Mouse (Mus musculus) stomach, embryonic 14.5 days (tissue): ENCODE results near the gene Crx. TPM values are rescaled to one million over a fixed set of nuclear protein-coding genes. Genes with fewer than 3 reads are reported as not detected.

ENCODE experiments used
- ATAC-seq: fragments of 200-750 bp; cut with Nextera tagmentation; 2 replicates; pipeline ENCODE4 v1.8.0; 2017; ENCODE audit warnings: low read depth, moderate TSS enrichment; ENCODE audit not compliant: insufficient number of reproducible peaks, insufficient read depth, low FRiP score
- H3K27ac ChIP-seq: fragments of 300-500 bp; sonication (generic); 2 replicates; pipeline ENCODE4 v1.5.1; 2014; ENCODE audit warnings: mild to moderate bottlenecking, low read length, moderate library complexity, mixed read lengths
- H3K27me3 ChIP-seq: fragments of 300-500 bp; sonication (generic); 2 replicates; pipeline ENCODE4 v1.6.1; 2014; ENCODE audit warnings: low read length, control low read depth, mixed read lengths; ENCODE audit not compliant: control insufficient read depth, insufficient read depth
- H3K36me3 ChIP-seq: fragments of 300-500 bp; sonication (generic); 2 replicates; pipeline ENCODE4 v1.6.1; 2014; ENCODE audit warnings: mild to moderate bottlenecking, control low read depth, low read length, moderate library complexity, mixed read lengths; ENCODE audit not compliant: control insufficient read depth, insufficient read depth
- H3K4me1 ChIP-seq: fragments of 300-500 bp; sonication (generic); 2 replicates; pipeline ENCODE4 v1.6.1; 2014; ENCODE audit warnings: low read length, control low read depth, mixed read lengths; ENCODE audit not compliant: control insufficient read depth, insufficient read depth
- H3K4me2 ChIP-seq: fragments of 300-500 bp; sonication (generic); replicated peaks from 2 replicates; pipeline ENCODE4 v1.6.1; 2014; ENCODE audit warnings: low read depth, low read length, control low read depth
- H3K4me3 ChIP-seq: fragments of 300-500 bp; sonication (generic); 2 replicates; pipeline ENCODE4 v1.5.1; 2014; ENCODE audit warnings: low read depth, low read length, control low read depth
- H3K9ac ChIP-seq: fragments of 300-500 bp; sonication (generic); replicated peaks from 2 replicates; pipeline ENCODE4 v1.6.1; 2014; ENCODE audit warnings: low read depth, mild to moderate bottlenecking, control low read depth, low read length, moderate library complexity, mixed read lengths
- H3K9me3 ChIP-seq: fragments of 300-500 bp; sonication (generic); 2 replicates; pipeline ENCODE4 v1.6.1; 2016; ENCODE audit warnings: low read depth, low read length, control low read depth; ENCODE audit not compliant: control insufficient read depth
- WGBS: fragments of 180-500 bp; shearing (Covaris S2); extraction: QIAGEN DNeasy Blood & Tissue Kit; methylation state at CpG from one replicate; pipeline ENCODE4 v1.1.7; 2014; 5-methylcytosine and 5-hydroxymethylcytosine counted together
- polyA plus RNA-seq: library from polyadenylated mRNA; unstranded; fragments of >200 nt; fragmentation: Nextera tagmentation; extraction: Ambion mirVana; gene quantifications from 2 replicates; pipeline ENCODE4 v1.2.1, GENCODE M21; 2014

Crx gene
- polyA plus RNA-seq, 1 experiment from 2014 or later = not detected

GRCm38 (mm10) chr7:15901366-15902048 lies 21.7 kb upstream of the Crx start:
- WGBS = 75% methylated on average over 9 of the region's 9 CpGs
- ATAC-seq = no peak
- Histone ChIP-seq H3K27ac (no peak overlapping the region), H3K36me3 (no peaks in the 10 kb centered on the region), H3K4me1 (no peaks in the 10 kb centered on the region), H3K9ac (no peak overlapping the region), H3K9me3 (no peaks in the 10 kb centered on the region), H3K4me3 (no peak overlapping the region), H3K27me3 (no peaks in the 10 kb centered on the region), H3K4me2 (no peak overlapping the region)

DNA sequence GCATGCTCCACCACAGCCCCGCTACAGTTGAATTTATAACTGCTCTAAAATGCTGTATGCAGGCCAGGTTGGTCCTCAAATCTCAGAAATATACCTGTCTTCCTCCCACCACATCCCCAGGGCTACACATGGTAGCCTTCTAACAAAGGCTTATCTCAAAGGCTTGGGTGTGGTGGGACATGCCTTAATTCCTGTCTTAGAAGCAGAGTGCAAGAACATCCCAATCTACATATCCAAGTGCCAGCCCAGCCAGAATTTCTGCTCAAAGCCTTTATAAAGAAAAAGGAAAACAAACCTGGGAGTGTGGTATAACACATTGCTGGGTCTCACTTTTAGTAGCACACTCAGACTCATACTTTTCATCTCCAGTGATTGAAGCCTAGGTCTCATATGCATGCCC lies 14.5 kb upstream of the Crx start:
- Histone ChIP-seq H3K4me3 (no peak overlapping the region), H3K27ac (no peak overlapping the region), H3K4me1 (no peaks in the 10 kb centered on the region), H3K27me3 (no peaks in the 10 kb centered on the region), H3K4me2 (no peak overlapping the region), H3K9ac (no peak overlapping the region), H3K9me3 (no peaks in the 10 kb centered on the region), H3K36me3 (no peaks in the 10 kb centered on the region)
- WGBS = 67% methylated on average over 1 of the region's 1 CpGs
- no peak for ATAC-seq

DNA sequence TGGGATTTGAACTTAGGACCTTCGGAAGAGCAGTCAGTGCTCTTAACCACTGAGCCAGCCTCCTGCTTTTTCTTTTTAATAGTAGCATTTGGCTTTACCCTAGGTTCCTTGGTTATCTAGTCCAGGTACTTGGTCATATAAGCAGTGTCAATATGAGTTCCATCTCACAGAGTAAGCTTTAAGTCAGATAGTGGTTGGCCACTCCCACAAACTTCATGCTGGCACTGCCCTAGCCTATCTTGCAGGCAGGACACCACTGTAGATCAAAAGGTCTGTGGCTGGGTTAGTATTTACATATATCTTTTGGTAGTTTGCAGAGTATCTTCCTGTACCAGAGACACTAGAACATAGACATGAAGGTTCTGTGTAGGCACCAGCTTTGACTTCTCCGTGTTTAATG lies 4.4 kb upstream of the Crx start:
- no peak overlapping the region for H3K9ac ChIP-seq
- ATAC-seq = no peak

DNA sequence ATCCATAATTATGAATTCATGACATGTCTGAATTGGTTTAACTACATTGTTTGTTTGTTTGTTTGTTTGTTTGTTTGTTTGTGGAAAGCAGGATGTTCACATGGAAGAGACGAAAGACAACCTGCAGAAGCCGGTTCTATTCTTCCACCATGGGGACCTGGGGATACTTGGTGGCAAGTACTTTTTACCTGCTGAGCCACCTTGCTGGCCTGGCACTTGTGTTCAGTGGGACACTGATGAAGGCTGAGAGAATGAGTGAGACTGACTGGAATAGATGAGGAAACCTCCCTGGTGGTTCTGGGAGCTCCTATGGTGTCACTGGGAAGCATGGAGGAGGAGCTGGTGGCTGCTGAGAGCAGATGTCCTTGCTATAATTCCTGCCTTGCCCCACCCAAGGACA lies 2.5 kb upstream of the Crx start, which contains the start of gene Crxos:
Gene Crxos, plus strand, starts transcription at position 301 of the 400 bp plus-strand sequence.
- ATAC-seq = no peak
- WGBS = 82% methylated on average over 2 of the region's 2 CpGs
- no peak within 1 kb of the TSS for H3K27ac ChIP-seq

More for the DNA sequence above, 4.4 kb upstream of the Crx start:
- Histone ChIP-seq H3K27ac (no peak overlapping the region), H3K4me3 (no peak overlapping the region), H3K9me3 (no peaks in the 10 kb centered on the region), H3K4me2 (no peak overlapping the region), H3K36me3 (no peaks in the 10 kb centered on the region), H3K27me3 (no peaks in the 10 kb centered on the region), H3K4me1 (no peaks in the 10 kb centered on the region)
- WGBS = 83% methylated on average over 2 of the region's 2 CpGs

DNA sequence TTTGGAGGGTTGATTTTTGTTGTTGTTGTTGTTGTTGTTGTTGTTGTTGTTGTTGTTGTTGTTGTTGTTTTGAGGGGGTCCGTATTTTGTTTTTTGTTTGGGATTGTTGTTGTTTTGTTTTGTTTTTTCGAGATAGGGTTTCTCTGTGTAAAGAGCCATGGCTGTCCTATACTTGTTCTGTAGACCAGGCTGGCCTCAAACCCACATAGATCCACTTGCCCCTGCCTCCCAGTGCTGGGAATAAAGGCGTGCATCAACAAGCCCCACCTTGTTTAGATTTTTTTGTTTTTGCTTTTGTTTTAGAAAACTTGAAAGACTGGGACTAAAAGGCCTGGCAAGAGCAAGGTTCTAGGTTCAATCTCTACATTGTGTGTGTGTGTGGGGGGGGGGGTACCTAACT lies 2.1 kb upstream of the Crx start:
- Histone ChIP-seq H3K9me3 (no peaks in the 10 kb centered on the region), H3K36me3 (no peaks in the 10 kb centered on the region), H3K4me2 (no peak overlapping the region), H3K4me3 (no peak overlapping the region), H3K9ac (no peak overlapping the region), H3K4me1 (no peaks in the 10 kb centered on the region), H3K27me3 (no peaks in the 10 kb centered on the region), H3K27ac (no peak overlapping the region)
- WGBS = 60% methylated on average over 3 of the region's 3 CpGs
- no peak for ATAC-seq

More for the DNA sequence above, 2.5 kb upstream of the Crx start, which contains the start of gene Crxos:
- Histone ChIP-seq H3K9ac (no peak within 1 kb of the TSS), H3K27me3 (no peaks in the 10 kb centered on the region), H3K9me3 (no peaks in the 10 kb centered on the region), H3K4me3 (no peak within 1 kb of the TSS), H3K4me2 (no peak within 1 kb of the TSS), H3K36me3 (no peaks in the 10 kb centered on the region), H3K4me1 (no peaks in the 10 kb centered on the region)

DNA sequence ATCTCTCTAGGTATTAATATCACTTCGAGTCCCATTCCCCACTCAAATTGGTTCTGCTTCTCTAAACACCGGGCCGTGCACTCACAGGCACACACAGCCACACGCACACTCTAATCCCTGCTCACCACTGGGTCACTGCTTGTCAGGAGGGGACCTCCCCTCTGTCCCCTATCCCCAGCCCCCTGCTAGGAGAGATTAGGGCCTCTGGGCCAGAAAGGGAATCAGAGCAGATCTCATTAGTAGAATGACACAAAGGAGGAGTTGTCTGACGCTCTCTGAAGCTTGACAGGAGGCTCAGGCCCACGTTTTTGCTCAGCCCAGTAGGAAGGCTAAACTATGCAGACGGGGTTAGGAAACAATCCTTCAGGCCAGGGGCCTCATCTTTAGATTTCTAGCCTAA lies 1.6 kb upstream of the Crx start:
- Histone ChIP-seq H3K9me3 (no peaks in the 10 kb centered on the region), H3K36me3 (no peaks in the 10 kb centered on the region), H3K27me3 (no peaks in the 10 kb centered on the region), H3K4me1 (no peaks in the 10 kb centered on the region), H3K27ac (no peak overlapping the region), H3K4me2 (no peak overlapping the region), H3K9ac (no peak overlapping the region), H3K4me3 (no peak overlapping the region)
- WGBS = 13% methylated on average over 7 of the region's 7 CpGs
- ATAC-seq = no peak

GRCm38 (mm10) chr7:15864104-15864503 lies 15.7 kb downstream of the Crx start:
- no peaks in the 10 kb centered on the region for H3K4me1 ChIP-seq
- no peak overlapping the region for H3K27ac ChIP-seq
- H3K4me3 ChIP-seq = no peak overlapping the region
- no peaks in the 10 kb centered on the region for H3K9me3 ChIP-seq
- H3K4me2 ChIP-seq = no peak overlapping the region
- no peaks in the 10 kb centered on the region for H3K36me3 ChIP-seq
- WGBS = 83% methylated on average over 4 of the region's 4 CpGs
- H3K9ac ChIP-seq = no peak overlapping the region
- no peak for ATAC-seq
- H3K27me3 ChIP-seq = no peaks in the 10 kb centered on the region

- Histone ChIP-seq H3K27ac (no peak overlapping the region), H3K4me1 (no peaks in the 10 kb centered on the region), H3K4me3 (no peak overlapping the region), H3K36me3 (no peaks in the 10 kb centered on the region), H3K27me3 (no peaks in the 10 kb centered on the region), H3K9me3 (no peaks in the 10 kb centered on the region), H3K9ac (no peak overlapping the region), H3K4me2 (no peak overlapping the region)
- no peak for ATAC-seq
- 43% methylated on average over 2 of the region's 2 CpGs for WGBS
Observed at GRCm38 (mm10) chr7:15859657-15860056, 20.1 kb downstream of the Crx start.

GRCm38 (mm10) chr7:15839578-15839977 lies 40.2 kb downstream of the Crx start, which contains the start of gene Obox6:
Obox6 (minus strand) TSS chr7:15839678.
- Histone ChIP-seq H3K4me2 (no peak within 1 kb of the TSS), H3K36me3 (no peaks in the 10 kb centered on the region), H3K9ac (no peak within 1 kb of the TSS), H3K9me3 (peaks cover 4% of the 10 kb centered on the region; the same call in 1 of the 2 replicates), H3K4me3 (no peak within 1 kb of the TSS), H3K27me3 (no peaks in the 10 kb centered on the region), H3K4me1 (no peaks in the 10 kb centered on the region), H3K27ac (no peak within 1 kb of the TSS)
- 82% methylated on average over 3 of the region's 3 CpGs for WGBS
- ATAC-seq = no peak
